Mouse (Mus musculus): Measurements from ENCODE around the gene Slc52a3.

- no peak for TF ChIP-seq CTCF (IDR thresholded peaks at IDR 0.05; ENCODE audit: low read depth, low read length)
- TF ChIP-seq POLR2A (IDR thresholded peaks at IDR 0.05; ENCODE audit: borderline replicate concordance, low read depth, low read length) = no peak
Measured at GRCm38 (mm10) chr2:152015997-152016396, 19.7 kb downstream of the Slc52a3 start.

Data from bone marrow macrophage, adult 2 months (primary cell).